ENCODE assay signal across 9 mouse cellular contexts in genomic region chr11:58331546-58331945, GRCm38 (mm10). TPM values are rescaled to one million over a fixed set of nuclear protein-coding genes. Genes with fewer than 3 reads are reported as not detected.
DNase-seq lines count a peak whose midpoint lies in the region; ATAC-seq and TF ChIP-seq lines count a peak whose summit lies in the region.
"Had no signal": no experiment of that assay in that cellular context is flagged by ENCODE, and none has a peak within 500 bp of the region (broad histone marks: within the 10 kb centered on the region; RNA-seq: fewer than 3 reads in every experiment).

No protein-coding gene starts in this region.

- no peaks in the 10 kb centered on the region for H3K27me3 ChIP-seq in heart, embryonic 15.5 days
- no peaks in the 10 kb centered on the region for H3K27me3 ChIP-seq in hindbrain, embryonic 10.5 days (ENCODE audit: insufficient read depth, poor library complexity, severe bottlenecking)
- H3K27me3 ChIP-seq in midbrain, embryonic 11.5 days (ENCODE audit: control insufficient read depth, insufficient read depth, low read length): no peaks in the 10 kb centered on the region

- peaks cover 41% of the 10 kb centered on the region for H3K4me1 ChIP-seq in heart, embryonic 15.5 days (replicated peaks)
- H3K4me1 ChIP-seq in bone marrow, adult 2 months (ENCODE audit: control insufficient read depth, insufficient read depth, low read length): peaks cover 4% of the 10 kb centered on the region
- H3K4me1 ChIP-seq in hindbrain, embryonic 10.5 days (replicated peaks): peaks cover 31% of the 10 kb centered on the region
- H3K4me1 ChIP-seq in midbrain, embryonic 11.5 days (ENCODE audit: control insufficient read depth, insufficient read depth, low read length): peaks cover 18% of the 10 kb centered on the region

- peak overlapping the region; percentile 80 for H3K4me3 ChIP-seq in heart, embryonic 15.5 days
- peak overlapping the region; percentile 39 for H3K4me3 ChIP-seq in bone marrow, adult 2 months (replicated peaks; ENCODE audit: control insufficient read depth, low read depth, low read length)
- peak overlapping the region; percentile 73 for H3K4me3 ChIP-seq in hindbrain, embryonic 10.5 days
- H3K4me3 ChIP-seq in midbrain, embryonic 11.5 days (ENCODE audit: low read depth, low read length): peak overlapping the region; percentile 91

- 85% methylated on average over 6 of the region's 6 CpGs for WGBS in heart, embryonic 15.5 days
- WGBS in bone marrow, adult 2 months: 81% methylated on average over 6 of the region's 6 CpGs
- WGBS in hindbrain, embryonic 10.5 days: 87% methylated on average over 6 of the region's 6 CpGs
- 85% methylated on average over 6 of the region's 6 CpGs for WGBS in midbrain, embryonic 11.5 days

- peak overlapping the region; percentile 78 for H3K4me2 ChIP-seq in heart, embryonic 15.5 days
- H3K4me2 ChIP-seq in midbrain, embryonic 11.5 days: peak overlapping the region; percentile 88

- intact Hi-C loops in heart, postnatal 14 days (cut with DNase I): no loop called here

- H3K27ac ChIP-seq in heart, embryonic 15.5 days: no peak overlapping the region
- H3K27ac ChIP-seq in bone marrow, adult 2 months (ENCODE audit: control insufficient read depth, insufficient read depth, low read depth, low read length, poor library complexity): no peak overlapping the region
- no peak overlapping the region; the same call in 1 of the 2 replicates for H3K27ac ChIP-seq in hindbrain, embryonic 10.5 days
- no peak overlapping the region for H3K27ac ChIP-seq in midbrain, embryonic 11.5 days (ENCODE audit: low read depth, low read length)

- DNase-seq in heart, postnatal 14 days: no peak
- no peak for DNase-seq in hindbrain, embryonic 10.5 days (ENCODE audit: low spot score)
- no peak for DNase-seq in midbrain, embryonic 11.5 days (ENCODE audit: low spot score, missing footprints)
- DNase-seq in urinary bladder, postnatal 25 days (ENCODE audit: low spot score): no peak
- DNase-seq in left cerebral cortex, adult 8-10 months (ENCODE audit: low spot score in 2 of 2): no peak
- no peak for DNase-seq in embryo, embryonic 11 days

- H3K9me3 ChIP-seq in heart, embryonic 15.5 days (replicated peaks): no peaks in the 10 kb centered on the region
- H3K9me3 ChIP-seq in hindbrain, embryonic 10.5 days: no peaks in the 10 kb centered on the region
- no peaks in the 10 kb centered on the region; the same call in 1 of the 2 replicates for H3K9me3 ChIP-seq in midbrain, embryonic 11.5 days (ENCODE audit: control insufficient read depth, low read length)

- ATAC-seq in heart, embryonic 15.5 days (replicated peaks; ENCODE audit: insufficient number of reproducible peaks, insufficient read depth, low FRiP score, low read depth): no peak
- no peak for ATAC-seq in midbrain, embryonic 11.5 days (ENCODE audit: low FRiP score)

- H3K9ac ChIP-seq in heart, embryonic 15.5 days: peak overlapping the region; percentile 90
- peak overlapping the region; percentile 74 for H3K9ac ChIP-seq in midbrain, embryonic 11.5 days (ENCODE audit: low read length)

- no peak for TF ChIP-seq CTCF in bone marrow, adult 2 months (IDR thresholded peaks at IDR 0.05; ENCODE audit: control insufficient read depth, insufficient read depth, low read length)

- no peak for TF ChIP-seq POLR2A in bone marrow, adult 2 months (IDR thresholded peaks at IDR 0.05; ENCODE audit: borderline replicate concordance, control insufficient read depth, low read depth, low read length)

- H3K36me3 ChIP-seq in heart, embryonic 15.5 days: peaks cover 16% of the 10 kb centered on the region
- H3K36me3 ChIP-seq in hindbrain, embryonic 10.5 days: peaks cover 57% of the 10 kb centered on the region
- peaks cover 7% of the 10 kb centered on the region; the same call in 1 of the 2 replicates for H3K36me3 ChIP-seq in midbrain, embryonic 11.5 days (ENCODE audit: control insufficient read depth, insufficient read depth, low read length)

RNA-seq across cellular contexts. Expression of gene Sh3bp5l, which starts 1.0 kb away (rescaled TPM):
- 27.6 and 29.9 TPM in 2 replicates for polyA plus RNA-seq in heart, embryonic 15.5 days (2015; fragmentation: Nextera tagmentation; extraction: Ambion mirVana)
- 10 to 100 TPM; 45.6 to 49.5 TPM for total RNA-seq in heart, postnatal 14 days (2021)
- polyA plus RNA-seq in bone marrow, adult 2 months (2011; ENCODE audit: insufficient read depth, insufficient read length, low replicate concordance, missing spikeins): 12.6 and 17.7 TPM in 2 replicates
- 50.7 and 52.0 TPM in 2 replicates for polyA plus RNA-seq in hindbrain, embryonic 10.5 days (2016; fragmentation: Nextera tagmentation; extraction: Ambion mirVana)
- 26.8 and 34.2 TPM in 2 replicates for polyA plus RNA-seq in midbrain, embryonic 11.5 days (2014; fragmentation: Nextera tagmentation; extraction: Ambion mirVana)
- 10 to 100 TPM; 41.8 to 49.8 (median 44.4) TPM for total RNA-seq in left cerebral cortex, adult 8-10 months (2022)

RNA-seq across cellular contexts. Expression of gene Zfp672, which starts 1.4 kb away (rescaled TPM):
- 31.6 and 33.1 TPM in 2 replicates for polyA plus RNA-seq in heart, embryonic 15.5 days (2015; fragmentation: Nextera tagmentation; extraction: Ambion mirVana)
- 10 to 100 TPM; 48.9 to 53.1 TPM for total RNA-seq in heart, postnatal 14 days (2021)
- 20.1 and 39.4 TPM in 2 replicates for polyA plus RNA-seq in bone marrow, adult 2 months (2011; ENCODE audit: insufficient read depth, insufficient read length, low replicate concordance, missing spikeins)
- 28.4 and 30.4 TPM in 2 replicates for polyA plus RNA-seq in hindbrain, embryonic 10.5 days (2016; fragmentation: Nextera tagmentation; extraction: Ambion mirVana)
- polyA plus RNA-seq in midbrain, embryonic 11.5 days (2014; fragmentation: Nextera tagmentation; extraction: Ambion mirVana): 22.8 and 22.9 TPM in 2 replicates
- total RNA-seq in left cerebral cortex, adult 8-10 months (2022): 10 to 100 TPM; 41.1 to 48.4 (median 45.4) TPM

RNA-seq across cellular contexts. Expression of gene Zfp692, which starts 24.7 kb away (rescaled TPM):
- 12.1 and 15.9 TPM in 2 replicates for polyA plus RNA-seq in heart, embryonic 15.5 days (2015; fragmentation: Nextera tagmentation; extraction: Ambion mirVana)
- total RNA-seq in heart, postnatal 14 days (2021): 1 to 10 TPM; 3.9 to 4.7 TPM
- polyA plus RNA-seq in bone marrow, adult 2 months (2011; ENCODE audit: insufficient read depth, insufficient read length, low replicate concordance, missing spikeins): 17.8 and 53.9 TPM in 2 replicates
- 24.2 and 28.2 TPM in 2 replicates for polyA plus RNA-seq in hindbrain, embryonic 10.5 days (2016; fragmentation: Nextera tagmentation; extraction: Ambion mirVana)
- polyA plus RNA-seq in midbrain, embryonic 11.5 days (2014; fragmentation: Nextera tagmentation; extraction: Ambion mirVana): 13.2 and 13.4 TPM in 2 replicates
- 10 to 100 TPM; 25.0 to 28.7 (median 26.5) TPM for total RNA-seq in left cerebral cortex, adult 8-10 months (2022)

RNA-seq across cellular contexts. Expression of gene Lypd8, which starts 47.3 kb away (rescaled TPM):
- not detected in 2 replicates for polyA plus RNA-seq in heart, embryonic 15.5 days (2015; fragmentation: Nextera tagmentation; extraction: Ambion mirVana)
- not detected for total RNA-seq in heart, postnatal 14 days (2021)
- not detected in 2 replicates for polyA plus RNA-seq in bone marrow, adult 2 months (2011; ENCODE audit: insufficient read depth, insufficient read length, low replicate concordance, missing spikeins)
- not detected in 2 replicates for polyA plus RNA-seq in hindbrain, embryonic 10.5 days (2016; fragmentation: Nextera tagmentation; extraction: Ambion mirVana)
- polyA plus RNA-seq in midbrain, embryonic 11.5 days (2014; fragmentation: Nextera tagmentation; extraction: Ambion mirVana): not detected in 2 replicates
- total RNA-seq in left cerebral cortex, adult 8-10 months (2022): not detected

RNA-seq across cellular contexts. Expression of gene 4930438A08Rik, which starts 56.9 kb away (rescaled TPM):
- not detected in 2 replicates for polyA plus RNA-seq in heart, embryonic 15.5 days (2015; fragmentation: Nextera tagmentation; extraction: Ambion mirVana)
- not detected for total RNA-seq in heart, postnatal 14 days (2021)
- 5.9 and 21.1 TPM in 2 replicates for polyA plus RNA-seq in bone marrow, adult 2 months (2011; ENCODE audit: insufficient read depth, insufficient read length, low replicate concordance, missing spikeins)
- polyA plus RNA-seq in hindbrain, embryonic 10.5 days (2016; fragmentation: Nextera tagmentation; extraction: Ambion mirVana): 0.12 and 0.14 TPM in 2 replicates
- polyA plus RNA-seq in midbrain, embryonic 11.5 days (2014; fragmentation: Nextera tagmentation; extraction: Ambion mirVana): not detected in 2 replicates
- not detected for total RNA-seq in left cerebral cortex, adult 8-10 months (2022)
- polyA plus RNA-seq: frontal cortex, adult 2 months had no signal

Comparison
In these comparisons a context has a peak if more than half of its experiments do, and no peak if none do; other contexts are left out.
1. H3K4me3 ChIP-seq: peak in every context shown above with its lines; median percentile 91 in midbrain, embryonic 11.5 days; 80 in heart, embryonic 15.5 days; 73 in hindbrain, embryonic 10.5 days; 39 in bone marrow, adult 2 months.